ENCODE assay signal across 16 mouse cellular contexts in the genomic region with DNA sequence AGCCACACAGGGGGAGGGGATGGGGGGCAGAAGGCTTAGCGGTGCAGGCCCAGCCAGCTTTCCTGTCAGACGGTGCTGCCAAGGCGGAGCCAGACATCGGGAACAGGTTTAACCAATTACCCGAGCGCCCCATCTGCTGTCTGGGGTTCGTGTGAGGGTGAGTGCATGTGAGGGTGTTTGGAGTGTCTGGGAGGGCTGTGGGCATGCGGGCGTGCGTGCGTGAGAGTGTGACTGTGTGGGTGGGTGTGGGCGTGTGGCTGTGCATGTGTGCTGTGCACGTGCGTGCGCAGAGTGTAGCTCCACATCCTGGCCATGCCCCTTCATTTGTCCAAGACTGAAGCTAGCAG. TPM values are rescaled to one million over a fixed set of nuclear protein-coding genes. Genes with fewer than 3 reads are reported as not detected.
DNase-seq lines count a peak whose midpoint lies in the region; ATAC-seq and TF ChIP-seq lines count a peak whose summit lies in the region.
"Had no signal": no experiment of that assay in that cellular context is flagged by ENCODE, and none has a peak within 500 bp of the region (broad histone marks: within the 10 kb centered on the region; RNA-seq: fewer than 3 reads in every experiment).

No protein-coding gene starts in this region.

- DNase-seq in layer of hippocampus, adult 11-12 months (ENCODE audit: low spot score), result peak; percentile 75
- no peak for DNase-seq in layer of hippocampus, adult 9-10 months (ENCODE audit: low spot score)
- peak; percentile 90 for DNase-seq in brain, embryonic 14.5 days (ENCODE audit: low read depth)
- DNase-seq in forebrain, postnatal 0 days, result peak; percentile 78
- no peak for DNase-seq in heart, adult 8-10 months (ENCODE audit: low spot score)
- DNase-seq in adrenal gland, postnatal 14 days, result no peak
- DNase-seq: adrenal gland, postnatal 25 days; cerebellum, adult 8-10 months; kidney, postnatal 10 days; thymus, postnatal 4 days had no signal

- no peak for TF ChIP-seq CTCF in brain, embryonic 14.5 days (IDR thresholded peaks at IDR 0.05; ENCODE audit: borderline replicate concordance, extremely low read depth, insufficient read depth, insufficient read length)
- TF ChIP-seq CTCF in forebrain, postnatal 0 days (IDR thresholded peaks at IDR 0.05; ENCODE audit: low read depth), result no peak

- H3K36me3 ChIP-seq in forebrain, postnatal 0 days (ENCODE audit: insufficient read depth), result no peaks in the 10 kb centered on the region
- no peaks in the 10 kb centered on the region for H3K36me3 ChIP-seq in limb, embryonic 13.5 days
- H3K36me3 ChIP-seq in kidney, embryonic 16.5 days (ENCODE audit: insufficient read depth, low read length), result no peaks in the 10 kb centered on the region
- H3K36me3 ChIP-seq: liver, embryonic 15.5 days; midbrain, embryonic 15.5 days had no signal

- no peaks in the 10 kb centered on the region for H3K9me3 ChIP-seq in forebrain, postnatal 0 days (ENCODE audit: low read length)
- no peaks in the 10 kb centered on the region for H3K9me3 ChIP-seq in limb, embryonic 13.5 days
- H3K9me3 ChIP-seq in kidney, embryonic 16.5 days (ENCODE audit: low read length), result no peaks in the 10 kb centered on the region
- H3K9me3 ChIP-seq: liver, embryonic 15.5 days; midbrain, embryonic 15.5 days had no signal

- TF ChIP-seq POLR2A in brain, embryonic 14.5 days (IDR thresholded peaks at IDR 0.05; ENCODE audit: borderline replicate concordance, extremely low read depth, insufficient read depth, insufficient read length, poor library complexity, severe bottlenecking), result no peak

- H3K4me1 ChIP-seq in forebrain, postnatal 0 days (ENCODE audit: insufficient read depth), result peaks cover 19% of the 10 kb centered on the region; the same call in 1 of the 2 replicates
- peaks cover 16% of the 10 kb centered on the region for H3K4me1 ChIP-seq in limb, embryonic 13.5 days
- peaks cover 5% of the 10 kb centered on the region; the same call in 1 of the 2 replicates for H3K4me1 ChIP-seq in kidney, embryonic 16.5 days (ENCODE audit: insufficient read depth, low read length)
- H3K4me1 ChIP-seq: liver, embryonic 15.5 days; midbrain, embryonic 15.5 days had no signal

- 41% methylated on average over 15 of the region's 15 CpGs for WGBS in forebrain, postnatal 0 days
- 22% methylated on average over 15 of the region's 15 CpGs for WGBS in limb, embryonic 13.5 days
- WGBS in kidney, embryonic 16.5 days, result 32% methylated on average over 15 of the region's 15 CpGs

- peak overlapping the region; percentile 81; the same call in 1 of the 2 replicates for H3K27ac ChIP-seq in forebrain, postnatal 0 days (ENCODE audit: low read depth, low read length)
- no peak overlapping the region for H3K27ac ChIP-seq in limb, embryonic 13.5 days
- no peak overlapping the region for H3K27ac ChIP-seq in kidney, embryonic 16.5 days (ENCODE audit: low read length)
- H3K27ac ChIP-seq: liver, embryonic 15.5 days; midbrain, embryonic 15.5 days had no signal

- H3K9ac ChIP-seq in forebrain, postnatal 0 days, result no peak overlapping the region
- no peak overlapping the region for H3K9ac ChIP-seq in limb, embryonic 13.5 days
- H3K9ac ChIP-seq in kidney, embryonic 16.5 days (replicated peaks; ENCODE audit: low read length), result no peak overlapping the region
- H3K9ac ChIP-seq: liver, embryonic 15.5 days; midbrain, embryonic 15.5 days had no signal

- 0 out of 2 replicates have a peak overlapping the region, but pooled peaks have one; percentile 3 for H3K4me2 ChIP-seq in forebrain, postnatal 0 days (ENCODE audit: low read depth)
- H3K4me2 ChIP-seq in limb, embryonic 13.5 days (replicated peaks), result peak overlapping the region; percentile 28; the same call in 1 of the 2 replicates
- no peak overlapping the region for H3K4me2 ChIP-seq in kidney, embryonic 16.5 days (replicated peaks; ENCODE audit: low read depth, low read length)
- H3K4me2 ChIP-seq: liver, embryonic 15.5 days; midbrain, embryonic 15.5 days had no signal

- no peaks in the 10 kb centered on the region; the same call in 1 of the 2 replicates for H3K27me3 ChIP-seq in forebrain, postnatal 0 days (ENCODE audit: insufficient read depth, low read length)
- H3K27me3 ChIP-seq in limb, embryonic 13.5 days, result peaks cover 64% of the 10 kb centered on the region
- peaks cover 8% of the 10 kb centered on the region; the same call in 1 of the 2 replicates for H3K27me3 ChIP-seq in kidney, embryonic 16.5 days (ENCODE audit: insufficient read depth, low read length)

- ATAC-seq in forebrain, postnatal 0 days, result peak; percentile 92
- peak; percentile 48; the same call in 1 of the 2 replicates for ATAC-seq in limb, embryonic 13.5 days (ENCODE audit: low FRiP score, low read depth)
- no peak for ATAC-seq in kidney, embryonic 16.5 days (ENCODE audit: low FRiP score, low TSS enrichment)
- ATAC-seq: midbrain, embryonic 15.5 days had no signal

- H3K4me3 ChIP-seq in forebrain, postnatal 0 days (ENCODE audit: low read depth, low read length), result no peak overlapping the region
- no peak overlapping the region for H3K4me3 ChIP-seq in limb, embryonic 13.5 days
- H3K4me3 ChIP-seq in kidney, embryonic 16.5 days (ENCODE audit: low read length), result no peak overlapping the region
- H3K4me3 ChIP-seq: liver, embryonic 15.5 days; midbrain, embryonic 15.5 days had no signal

RNA-seq across cellular contexts. Expression of a gene that starts 19.7 kb away (rescaled TPM):
- 13.9 and 69.3 TPM in 2 replicates for polyA plus RNA-seq in brain, embryonic 14.5 days (2012; rRNA removed)
- total RNA-seq in forebrain, postnatal 0 days (2014; rRNA removed), result 25.7 and 41.6 TPM in 2 replicates
- 28.8 and 41.0 TPM in 2 replicates for polyA plus RNA-seq in forebrain, postnatal 0 days (2015; fragmentation: Nextera tagmentation; extraction: Ambion mirVana)
- 0.60 and 0.64 TPM in 2 replicates for polyA plus RNA-seq in limb, embryonic 13.5 days (2015; fragmentation: Nextera tagmentation; extraction: Ambion mirVana)
- 17.9 and 19.7 TPM in 2 replicates for polyA plus RNA-seq in kidney, embryonic 16.5 days (2015; fragmentation: Nextera tagmentation; extraction: Ambion mirVana)
- not detected for total RNA-seq in heart, adult 8-10 months (2022)
- total RNA-seq in adrenal gland, postnatal 14 days (2021), result not detected in 2 replicates
- total RNA-seq: adrenal gland, postnatal 25 days; heart, postnatal 25 days had no signal
- polyA plus RNA-seq: C2C12; liver, embryonic 15.5 days had no signal

Comparison
In these comparisons a context has a peak if more than half of its experiments do, and no peak if none do; other contexts are left out.
1. DNase-seq: peak in layer of hippocampus, adult 11-12 months (single experiment), brain, embryonic 14.5 days (single experiment) and forebrain, postnatal 0 days (single experiment); none in layer of hippocampus, adult 9-10 months (single experiment), heart, adult 8-10 months (single experiment) and adrenal gland, postnatal 14 days (single experiment).